Mouse (Mus musculus): Measurements from ENCODE around the gene Cd24a. TPM values are rescaled to one million over a fixed set of nuclear protein-coding genes. Genes with fewer than 3 reads are reported as not detected.

Gene Cd24a
- polyA plus RNA-seq, 1 experiment from 2014 or later, result 165 TPM

DNA sequence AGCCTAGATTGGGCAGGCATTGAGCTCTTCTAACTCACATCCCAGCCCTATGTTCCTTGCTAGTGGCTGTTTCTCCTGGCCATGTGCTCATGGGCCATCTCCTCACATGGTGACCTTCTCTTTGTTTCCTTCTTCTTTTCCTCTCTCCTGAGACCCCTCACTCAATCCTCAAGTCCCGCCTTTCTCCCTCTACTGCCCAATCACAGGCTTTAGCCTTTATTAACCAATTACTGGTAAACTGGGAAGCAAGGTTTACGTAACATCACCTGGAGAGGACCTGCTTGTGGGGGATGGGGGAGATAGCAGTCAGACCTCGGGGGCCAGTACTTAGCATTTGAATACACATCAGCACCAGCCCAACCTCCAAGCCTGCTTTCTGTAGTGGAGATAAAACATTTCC lies 26.7 kb upstream of the Cd24a start:
- no peak for ATAC-seq
- H3K4me2 ChIP-seq (ENCODE audit: low read depth, low read length), result no peak overlapping the region
- no peak overlapping the region for H3K9ac ChIP-seq (ENCODE audit: low read depth, low read length)
- H3K36me3 ChIP-seq (ENCODE audit: control insufficient read depth, insufficient read depth, low read length), result no peaks in the 10 kb centered on the region
- H3K27me3 ChIP-seq (replicated peaks; ENCODE audit: control insufficient read depth, insufficient read depth, low read length), result no peaks in the 10 kb centered on the region
- H3K4me3 ChIP-seq (ENCODE audit: low read length), result no peak overlapping the region
- H3K9me3 ChIP-seq (ENCODE audit: control insufficient read depth, low read length), result no peaks in the 10 kb centered on the region
- WGBS, result 18% methylated on average over 3 of the region's 3 CpGs
- H3K27ac ChIP-seq (ENCODE audit: low read length), result no peak overlapping the region
- H3K4me1 ChIP-seq (ENCODE audit: control insufficient read depth, insufficient read depth, low read length), result no peaks in the 10 kb centered on the region

DNA sequence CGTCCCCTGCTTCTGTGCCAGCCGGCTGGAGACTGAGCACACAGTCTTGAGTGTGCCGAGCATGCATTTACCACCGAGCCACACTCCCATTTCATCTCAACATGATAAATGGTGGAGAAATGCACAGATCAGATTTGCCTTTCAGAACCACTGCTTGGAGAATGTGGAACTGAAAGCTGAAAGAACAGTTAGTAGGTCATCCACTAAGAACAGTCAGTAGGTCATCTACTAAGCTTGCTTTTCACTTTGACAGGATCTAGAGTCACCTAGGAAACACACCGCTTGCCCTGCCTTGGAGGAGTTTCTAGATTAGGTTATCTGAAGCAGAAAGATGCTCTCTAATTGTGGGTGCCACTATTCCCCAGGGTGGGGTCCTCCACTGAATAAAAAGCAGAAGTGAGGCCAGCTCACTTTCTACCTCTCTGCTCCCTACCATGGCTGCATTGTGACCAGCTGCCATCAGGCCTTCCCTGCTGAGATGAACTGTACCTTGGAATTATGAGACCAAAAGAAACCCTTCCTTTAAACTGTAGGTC lies 20.4 kb upstream of the Cd24a start:
- Histone ChIP-seq H3K27me3 (replicated peaks; ENCODE audit: control insufficient read depth, insufficient read depth, low read length) (no peaks in the 10 kb centered on the region), H3K27ac (ENCODE audit: low read length) (no peak overlapping the region), H3K9me3 (ENCODE audit: control insufficient read depth, low read length) (no peaks in the 10 kb centered on the region), H3K4me1 (ENCODE audit: control insufficient read depth, insufficient read depth, low read length) (no peaks in the 10 kb centered on the region), H3K4me3 (ENCODE audit: low read length) (no peak overlapping the region), H3K9ac (ENCODE audit: low read depth, low read length) (no peak overlapping the region), H3K36me3 (ENCODE audit: control insufficient read depth, insufficient read depth, low read length) (no peaks in the 10 kb centered on the region), H3K4me2 (ENCODE audit: low read depth, low read length) (no peak overlapping the region)
- ATAC-seq, result no peak
- 82% methylated on average over 5 of the region's 5 CpGs for WGBS

DNA sequence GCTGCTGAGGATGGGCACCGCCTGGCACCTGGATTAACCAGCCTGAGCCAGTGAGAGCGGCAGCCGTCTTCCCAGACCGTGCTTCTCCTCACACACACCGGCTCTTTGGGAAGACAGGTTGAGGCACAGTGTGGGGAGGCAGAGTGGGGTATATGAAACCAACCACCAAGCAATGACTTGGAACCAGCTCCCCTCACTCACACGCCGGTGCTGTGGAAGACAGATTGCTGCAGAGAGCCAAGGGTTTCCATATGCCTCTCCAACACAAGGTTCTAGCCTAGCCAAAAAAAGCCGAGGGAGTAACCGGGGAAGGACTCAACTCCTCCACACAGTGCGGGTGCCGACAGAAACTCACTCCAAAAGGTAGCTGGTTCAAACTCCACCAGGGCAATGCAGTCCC lies 18.8 kb upstream of the Cd24a start:
- no peak for ATAC-seq
- no peak overlapping the region for H3K27ac ChIP-seq (ENCODE audit: low read length)

DNA sequence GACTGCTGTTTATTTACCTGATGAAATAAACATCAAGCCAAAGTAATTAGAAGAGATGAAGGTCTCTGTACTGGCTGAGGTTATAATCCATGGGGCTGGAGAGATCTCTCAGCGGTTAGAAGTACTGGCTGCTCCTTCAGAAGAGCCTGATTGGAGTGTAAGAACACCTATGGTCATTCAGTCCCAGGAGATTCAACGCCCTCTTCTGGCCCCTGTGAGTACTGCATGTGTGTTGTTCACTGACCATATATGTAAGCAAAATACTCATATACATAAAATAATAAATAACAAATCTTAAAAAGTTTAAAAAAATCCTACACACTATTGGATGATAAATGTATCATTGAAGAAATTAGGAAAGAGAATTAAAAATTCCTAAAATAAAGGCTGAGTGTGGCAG lies 17.3 kb upstream of the Cd24a start:
- WGBS, result 31% methylated on average over 2 of the region's 2 CpGs
- H3K4me2 ChIP-seq (ENCODE audit: low read depth, low read length), result no peak overlapping the region
- no peak overlapping the region for H3K4me3 ChIP-seq (ENCODE audit: low read length)
- no peak overlapping the region for H3K27ac ChIP-seq (ENCODE audit: low read length)
- H3K4me1 ChIP-seq (ENCODE audit: control insufficient read depth, insufficient read depth, low read length), result no peaks in the 10 kb centered on the region
- no peak overlapping the region for H3K9ac ChIP-seq (ENCODE audit: low read depth, low read length)
- H3K9me3 ChIP-seq (ENCODE audit: control insufficient read depth, low read length), result no peaks in the 10 kb centered on the region
- no peaks in the 10 kb centered on the region for H3K36me3 ChIP-seq (ENCODE audit: control insufficient read depth, insufficient read depth, low read length)
- no peak for ATAC-seq
- H3K27me3 ChIP-seq (replicated peaks; ENCODE audit: control insufficient read depth, insufficient read depth, low read length), result no peaks in the 10 kb centered on the region

More for the DNA sequence above, 18.8 kb upstream of the Cd24a start:
- Histone ChIP-seq H3K36me3 (ENCODE audit: control insufficient read depth, insufficient read depth, low read length) (no peaks in the 10 kb centered on the region), H3K4me1 (ENCODE audit: control insufficient read depth, insufficient read depth, low read length) (no peaks in the 10 kb centered on the region), H3K4me2 (ENCODE audit: low read depth, low read length) (no peak overlapping the region), H3K9ac (ENCODE audit: low read depth, low read length) (no peak overlapping the region), H3K9me3 (ENCODE audit: control insufficient read depth, low read length) (no peaks in the 10 kb centered on the region), H3K4me3 (ENCODE audit: low read length) (no peak overlapping the region), H3K27me3 (replicated peaks; ENCODE audit: control insufficient read depth, insufficient read depth, low read length) (no peaks in the 10 kb centered on the region)
- WGBS, result 74% methylated on average over 11 of the region's 11 CpGs

DNA sequence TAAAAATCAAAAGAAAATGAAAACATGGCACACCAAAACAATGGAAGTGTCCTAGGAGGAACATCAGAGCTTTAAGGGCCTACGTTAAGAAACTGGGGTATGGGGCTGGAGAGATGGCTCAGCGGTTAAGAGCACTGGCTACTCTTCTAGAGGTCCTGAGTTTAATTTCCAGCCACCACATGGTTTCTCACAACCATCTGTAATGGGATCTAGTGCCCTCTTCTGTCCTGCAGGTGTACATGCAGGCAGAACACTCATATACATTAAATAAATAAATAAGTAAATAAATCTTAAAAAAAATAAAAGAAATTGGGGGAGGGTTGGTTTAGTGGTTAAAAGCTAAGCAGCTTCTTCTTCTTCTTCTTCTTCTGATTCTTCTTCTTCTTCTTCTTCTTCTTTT lies 16.8 kb upstream of the Cd24a start:
- no peaks in the 10 kb centered on the region for H3K9me3 ChIP-seq (ENCODE audit: control insufficient read depth, low read length)
- H3K4me2 ChIP-seq (ENCODE audit: low read depth, low read length), result no peak overlapping the region
- no peak overlapping the region for H3K4me3 ChIP-seq (ENCODE audit: low read length)
- H3K27ac ChIP-seq (ENCODE audit: low read length), result no peak overlapping the region
- ATAC-seq, result no peak
- H3K36me3 ChIP-seq (ENCODE audit: control insufficient read depth, insufficient read depth, low read length), result no peaks in the 10 kb centered on the region
- no peaks in the 10 kb centered on the region for H3K4me1 ChIP-seq (ENCODE audit: control insufficient read depth, insufficient read depth, low read length)
- H3K9ac ChIP-seq (ENCODE audit: low read depth, low read length), result no peak overlapping the region
- 89% methylated on average over 2 of the region's 2 CpGs for WGBS
- H3K27me3 ChIP-seq (replicated peaks; ENCODE audit: control insufficient read depth, insufficient read depth, low read length), result no peaks in the 10 kb centered on the region

DNA sequence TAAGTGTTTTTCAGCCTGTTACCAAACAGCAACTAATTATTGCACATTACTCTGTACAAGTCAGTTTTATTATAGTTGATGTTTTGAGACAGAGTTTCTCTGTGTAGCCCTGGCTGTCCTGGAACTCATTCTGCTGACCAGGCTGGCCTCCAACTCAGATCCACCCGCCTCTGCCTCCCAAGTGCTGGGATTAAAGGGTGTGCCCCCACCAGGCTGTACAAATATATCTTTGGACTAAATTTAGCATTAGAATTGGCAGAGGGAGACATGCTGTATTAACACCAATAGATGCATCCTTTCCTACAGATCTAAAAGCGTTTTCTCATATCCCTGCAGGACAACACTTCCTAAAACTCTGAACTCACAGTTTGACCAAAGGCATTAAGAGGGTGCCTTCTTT lies 3.7 kb upstream of the Cd24a start:
- peaks cover 2% of the 10 kb centered on the region; the same call in 1 of the 2 replicates for H3K4me1 ChIP-seq (ENCODE audit: control insufficient read depth, insufficient read depth, low read length)
- no peak for ATAC-seq
- WGBS, result 76% methylated on average over 2 of the region's 2 CpGs

DNA sequence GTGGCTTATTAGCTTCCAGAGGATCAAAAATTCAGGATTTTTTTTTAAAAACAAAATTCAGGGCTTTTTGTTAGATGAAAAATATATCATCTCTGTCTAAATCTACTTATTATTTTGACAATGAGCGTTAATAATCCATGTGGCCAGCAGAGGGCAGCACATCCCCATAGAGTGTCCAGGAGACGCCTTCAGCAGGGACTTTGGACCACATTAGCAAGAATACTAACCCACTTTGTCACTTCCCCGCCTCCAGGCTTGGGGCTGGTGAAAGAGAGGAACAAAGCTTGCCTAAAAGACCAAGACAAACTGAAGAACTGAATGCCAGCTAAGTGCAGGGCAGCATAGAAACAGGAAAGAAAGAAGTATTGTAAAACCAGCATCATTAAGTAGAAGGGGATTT lies 3.1 kb upstream of the Cd24a start:
- no peak overlapping the region for H3K4me2 ChIP-seq (ENCODE audit: low read depth, low read length)
- WGBS, result under 1% methylated on average over 3 of the region's 3 CpGs
- H3K9me3 ChIP-seq (ENCODE audit: control insufficient read depth, low read length), result peaks cover 6% of the 10 kb centered on the region
- H3K27ac ChIP-seq (ENCODE audit: low read length), result no peak overlapping the region
- ATAC-seq, result no peak
- H3K27me3 ChIP-seq (replicated peaks; ENCODE audit: control insufficient read depth, insufficient read depth, low read length), result no peaks in the 10 kb centered on the region
- H3K36me3 ChIP-seq (ENCODE audit: control insufficient read depth, insufficient read depth, low read length), result 0 out of 2 replicates have a peak, but pooled peaks cover 2% of the 10 kb centered on the region
- H3K4me1 ChIP-seq (ENCODE audit: control insufficient read depth, insufficient read depth, low read length), result peaks cover 2% of the 10 kb centered on the region; the same call in 1 of the 2 replicates
- no peak overlapping the region for H3K9ac ChIP-seq (ENCODE audit: low read depth, low read length)
- H3K4me3 ChIP-seq (ENCODE audit: low read length), result no peak overlapping the region

More for the DNA sequence above, 3.7 kb upstream of the Cd24a start:
- Histone ChIP-seq H3K9ac (ENCODE audit: low read depth, low read length) (no peak overlapping the region), H3K36me3 (ENCODE audit: control insufficient read depth, insufficient read depth, low read length) (0 out of 2 replicates have a peak, but pooled peaks cover 2% of the 10 kb centered on the region), H3K4me2 (ENCODE audit: low read depth, low read length) (no peak overlapping the region), H3K9me3 (ENCODE audit: control insufficient read depth, low read length) (peaks cover 6% of the 10 kb centered on the region), H3K27me3 (replicated peaks; ENCODE audit: control insufficient read depth, insufficient read depth, low read length) (no peaks in the 10 kb centered on the region), H3K27ac (ENCODE audit: low read length) (no peak overlapping the region), H3K4me3 (ENCODE audit: low read length) (no peak overlapping the region)

DNA sequence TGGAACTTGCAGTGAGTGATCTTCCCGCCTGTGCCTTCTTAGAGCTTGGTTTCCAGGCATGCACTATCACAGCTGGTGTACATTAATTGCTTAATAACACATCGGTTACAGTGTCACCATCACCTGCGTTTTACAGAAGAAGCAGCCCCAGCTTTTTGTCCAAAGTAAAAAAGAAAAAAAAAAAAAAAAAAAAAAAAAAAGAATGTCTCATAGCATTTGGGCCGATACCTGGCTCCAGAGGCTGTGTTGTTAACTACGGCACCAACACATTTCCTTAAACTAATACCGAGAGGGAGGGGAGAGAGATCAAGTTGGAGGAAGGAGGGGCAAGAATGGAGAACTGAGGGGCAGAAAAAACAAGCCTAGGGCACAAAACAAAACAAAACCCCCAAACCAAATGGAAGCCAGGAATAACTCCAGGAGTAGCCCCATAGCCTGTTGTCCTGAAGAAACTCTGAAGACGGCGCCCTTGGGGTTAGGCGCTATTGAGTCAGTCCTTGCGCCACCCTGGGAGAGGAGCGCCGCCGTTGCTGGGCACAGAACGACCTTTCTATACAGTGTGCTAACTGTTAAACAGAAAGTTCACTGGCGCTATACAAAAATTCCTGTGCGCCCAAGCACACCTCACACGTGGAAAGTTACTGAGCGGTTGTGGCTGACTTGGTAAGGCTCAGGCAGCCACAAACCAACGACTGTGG lies 636 bp upstream of the Cd24a start:
- Histone ChIP-seq H3K27me3 (replicated peaks; ENCODE audit: control insufficient read depth, insufficient read depth, low read length) (no peaks in the 10 kb centered on the region), H3K9ac (ENCODE audit: low read depth, low read length) (peak overlapping the region; percentile 52), H3K27ac (ENCODE audit: low read length) (peak overlapping the region; percentile 1; the same call in 1 of the 2 replicates), H3K9me3 (ENCODE audit: control insufficient read depth, low read length) (no peaks in the 10 kb centered on the region), H3K4me1 (ENCODE audit: control insufficient read depth, insufficient read depth, low read length) (peaks cover 8% of the 10 kb centered on the region; the same call in 1 of the 2 replicates), H3K4me2 (ENCODE audit: low read depth, low read length) (peak overlapping the region; percentile 93), H3K36me3 (ENCODE audit: control insufficient read depth, insufficient read depth, low read length) (no peaks in the 10 kb centered on the region), H3K4me3 (ENCODE audit: low read length) (peak overlapping the region; percentile 38)
- ATAC-seq, result peak; percentile 14
- 18% methylated on average over 19 of the region's 19 CpGs for WGBS

DNA sequence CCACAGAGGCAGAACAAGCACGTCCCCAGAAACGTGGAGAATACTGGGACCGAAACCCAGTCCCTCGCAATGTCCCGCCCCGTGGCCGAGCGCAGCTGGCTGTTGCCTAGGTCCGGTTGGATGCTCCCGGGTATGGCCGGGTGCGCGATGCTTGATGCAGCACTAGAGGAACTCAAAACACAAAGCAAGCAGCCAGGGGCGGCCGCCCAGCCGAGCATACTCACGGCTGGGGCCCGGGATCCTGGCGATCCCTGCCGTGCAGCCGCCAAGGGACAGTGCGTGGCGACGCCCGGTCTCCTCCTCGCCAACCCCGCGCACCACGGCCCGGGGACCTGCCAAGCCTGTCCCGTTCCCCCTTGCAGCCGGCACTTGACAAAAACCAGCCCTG lies 276 bp downstream of the Cd24a start:
- peak overlapping the region; percentile 96 for H3K27ac ChIP-seq (ENCODE audit: low read length)
- H3K9me3 ChIP-seq (ENCODE audit: control insufficient read depth, low read length), result no peaks in the 10 kb centered on the region
- H3K36me3 ChIP-seq (ENCODE audit: control insufficient read depth, insufficient read depth, low read length), result 0 out of 2 replicates have a peak, but pooled peaks cover 5% of the 10 kb centered on the region
- peak overlapping the region; percentile 86 for H3K9ac ChIP-seq (ENCODE audit: low read depth, low read length)
- peak overlapping the region; percentile 93 for H3K4me2 ChIP-seq (ENCODE audit: low read depth, low read length)
- H3K27me3 ChIP-seq (replicated peaks; ENCODE audit: control insufficient read depth, insufficient read depth, low read length), result no peaks in the 10 kb centered on the region
- peak; percentile 59 for ATAC-seq
- H3K4me3 ChIP-seq (ENCODE audit: low read length), result peak overlapping the region; percentile 72
- WGBS, result 0% methylated on average over 32 of the region's 32 CpGs
- H3K4me1 ChIP-seq (ENCODE audit: control insufficient read depth, insufficient read depth, low read length), result peaks cover 8% of the 10 kb centered on the region; the same call in 1 of the 2 replicates
